Mouse (Mus musculus) embryonic fibroblast, embryonic 13.5 days (primary cell): ENCODE measurements around the gene Gfi1. TPM values are rescaled to one million over a fixed set of nuclear protein-coding genes. Genes with fewer than 3 reads are reported as not detected.

Source experiments
- H3K27ac ChIP-seq: 2 replicates; pipeline ENCODE4 v1.5.1; 2012; ENCODE audit warnings: low read length, control low read depth, inconsistent platforms; ENCODE audit not compliant: insufficient read depth
- H3K4me1 ChIP-seq: 2 replicates; pipeline ENCODE4 v1.6.1; 2011; ENCODE audit warnings: low read length; ENCODE audit not compliant: control insufficient read depth, insufficient read depth
- H3K4me3 ChIP-seq: 2 replicates; pipeline ENCODE4 v1.5.1; 2011; ENCODE audit warnings: mild to moderate bottlenecking, control low read depth, low read length; ENCODE audit not compliant: insufficient read depth
- CTCF ChIP-seq: IDR thresholded peaks from 2 replicates; pipeline ENCODE4 v1.5.1; 2011; ENCODE audit warnings: mild to moderate bottlenecking, control low read depth, low read length, moderate library complexity, borderline replicate concordance; ENCODE audit not compliant: insufficient read depth
- POLR2A ChIP-seq: IDR thresholded peaks from 2 replicates; pipeline ENCODE4 v1.6.1; 2011; ENCODE audit warnings: low read depth, mild to moderate bottlenecking, control low read depth, low read length, moderate library complexity
- polyA plus RNA-seq: library from polyadenylated mRNA; stranded (reverse); fragments of >200 nt; gene quantifications from 2 replicates; pipeline ENCODE4 v1.2.4, GENCODE M21; 2011; ENCODE audit warnings: low read depth; ENCODE audit not compliant: missing spikeins, insufficient read length

Gfi1 gene
- polyA plus RNA-seq, 1 experiment = not detected

DNA sequence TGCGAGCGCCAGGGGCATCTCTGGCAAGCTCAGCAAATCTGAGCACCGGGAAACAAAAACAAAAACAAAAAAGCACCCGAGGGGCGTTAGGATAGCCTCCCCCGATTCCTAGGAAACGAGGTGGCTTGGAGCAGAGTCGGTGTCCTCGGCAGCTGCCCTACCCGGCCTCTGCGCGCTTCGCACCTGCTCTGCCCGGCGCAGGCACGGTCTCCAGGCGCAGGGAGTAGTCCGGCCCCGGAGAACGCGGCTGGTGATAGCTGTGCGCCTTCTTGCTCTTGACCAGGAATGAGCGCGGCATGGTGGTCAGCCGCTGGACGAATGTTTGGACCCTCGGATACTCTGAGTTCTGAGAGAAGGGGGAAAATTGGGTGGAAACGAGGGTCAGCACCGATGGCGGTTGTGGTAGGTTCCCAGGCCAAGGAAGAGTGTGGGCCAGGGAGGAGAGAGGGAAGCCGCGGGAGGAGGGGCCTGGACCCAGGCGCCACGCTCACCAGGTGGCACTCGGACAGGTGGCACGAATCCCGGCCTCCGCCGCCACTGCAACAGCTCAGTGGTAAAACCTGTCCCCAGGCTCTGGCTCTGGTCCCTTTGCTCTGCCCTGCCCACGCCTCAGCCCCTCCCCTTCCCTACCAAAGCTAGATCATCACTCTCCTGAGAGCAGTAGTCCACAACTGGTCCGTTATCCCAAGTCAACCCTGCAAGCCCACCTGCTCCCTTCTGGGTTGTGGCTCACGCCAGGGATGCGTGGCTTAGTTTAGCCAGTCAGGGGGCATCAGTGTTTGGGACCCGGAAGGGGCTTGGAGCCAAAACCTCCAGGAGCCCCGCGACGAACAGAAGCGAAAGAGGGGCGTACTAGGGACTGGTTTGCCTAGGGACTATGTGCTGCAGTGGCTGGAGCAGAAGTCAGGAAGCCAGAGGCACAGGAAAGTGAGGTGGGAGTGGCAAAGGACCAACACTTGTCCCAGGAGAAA is 2.0 kb downstream of the Gfi1 start:
- Histone ChIP-seq H3K4me3 (no peak overlapping the region), H3K4me1 (peaks cover 1% of the 10 kb centered on the region; the same call in 1 of the 2 replicates), H3K27ac (no peak overlapping the region)
- TF ChIP-seq POLR2A (no peak), CTCF (no peak)

- H3K4me1 ChIP-seq = peaks cover 1% of the 10 kb centered on the region; the same call in 1 of the 2 replicates
These were observed 2.9 kb downstream of the Gfi1 start for GRCm38 (mm10) chr5:107722661-107723532.

DNA sequence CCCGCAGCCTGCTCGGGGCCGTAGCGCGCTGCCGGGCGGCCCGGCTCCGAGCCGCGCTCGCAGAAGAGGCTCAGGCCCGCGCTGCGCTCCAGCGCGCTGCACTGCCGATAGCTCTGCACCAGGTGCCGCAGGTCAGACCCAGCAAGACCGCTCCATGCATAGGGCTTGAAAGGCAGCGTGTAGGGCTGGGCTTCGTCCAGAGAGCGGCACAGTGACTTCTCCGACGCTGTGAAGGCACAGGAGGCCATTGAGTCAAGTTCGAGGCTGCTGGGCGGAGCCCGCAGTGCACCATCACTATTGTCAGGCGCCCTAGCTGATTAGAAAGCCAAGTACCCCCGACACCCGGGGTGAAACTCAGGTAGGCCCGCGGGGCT is 4.2 kb downstream of the Gfi1 start:
- Histone ChIP-seq H3K4me1 (peaks cover 1% of the 10 kb centered on the region; the same call in 1 of the 2 replicates), H3K4me3 (no peak overlapping the region), H3K27ac (no peak overlapping the region)
- TF ChIP-seq CTCF (no peak), POLR2A (no peak)

More at GRCm38 (mm10) chr5:107722661-107723532, 2.9 kb downstream of the Gfi1 start:
- no peak for TF ChIP-seq CTCF
- TF ChIP-seq POLR2A = no peak
- Histone ChIP-seq H3K4me3 (no peak overlapping the region), H3K27ac (no peak overlapping the region)

DNA sequence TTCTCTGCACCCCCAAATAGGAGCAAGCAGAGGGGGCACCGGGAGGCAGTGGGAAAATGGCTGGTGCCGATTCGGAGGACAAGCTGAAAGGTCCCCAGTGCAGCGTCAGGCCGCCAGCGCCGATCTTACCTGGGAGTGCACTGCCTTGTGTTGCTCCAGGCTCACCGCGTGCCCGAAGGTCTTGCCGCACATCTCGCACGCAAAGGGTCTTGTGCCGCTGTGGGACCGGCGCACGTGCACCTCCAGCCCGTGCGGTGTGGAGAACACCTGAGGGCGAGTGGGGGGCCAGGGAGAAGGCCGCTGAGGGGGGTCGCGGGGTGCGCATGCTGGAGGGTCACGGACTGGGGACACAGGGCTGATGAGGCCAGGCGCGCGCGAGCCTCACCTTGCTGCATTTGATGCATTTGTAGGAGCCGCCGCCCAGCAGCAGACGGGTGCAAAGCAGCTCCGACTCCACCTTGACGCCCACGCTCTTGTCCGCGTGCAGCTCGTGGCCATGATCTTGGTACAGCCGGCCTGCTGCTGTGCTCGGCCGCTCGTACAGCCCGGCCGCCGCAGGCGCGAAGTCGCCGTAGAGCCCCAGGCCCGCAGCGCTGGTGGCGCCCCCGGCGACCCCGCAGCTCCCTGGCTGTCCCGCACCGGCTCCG is 4.7 kb downstream of the Gfi1 start:
- TF ChIP-seq CTCF = no peak
- TF ChIP-seq POLR2A = no peak
- H3K4me1 ChIP-seq = peaks cover 1% of the 10 kb centered on the region; the same call in 1 of the 2 replicates
- H3K27ac ChIP-seq = no peak overlapping the region
- no peak overlapping the region for H3K4me3 ChIP-seq

- no peak for TF ChIP-seq POLR2A
- no peak overlapping the region for H3K27ac ChIP-seq
- no peak overlapping the region for H3K4me3 ChIP-seq
- H3K4me1 ChIP-seq = no peaks in the 10 kb centered on the region; the same call in 1 of the 2 replicates
These were observed 5.3 kb downstream of the Gfi1 start for GRCm38 (mm10) chr5:107720511-107720910.

- Histone ChIP-seq H3K4me3 (no peak overlapping the region), H3K4me1 (no peaks in the 10 kb centered on the region), H3K27ac (no peak overlapping the region)
- TF ChIP-seq CTCF = no peak
- no peak for TF ChIP-seq POLR2A
These were observed 6.0 kb downstream of the Gfi1 start for GRCm38 (mm10) chr5:107719786-107720185.

- H3K27ac ChIP-seq = no peak overlapping the region
- no peaks in the 10 kb centered on the region for H3K4me1 ChIP-seq
- TF ChIP-seq POLR2A (no peak), CTCF (no peak)
- H3K4me3 ChIP-seq = no peak overlapping the region
These were observed 6.6 kb downstream of the Gfi1 start for GRCm38 (mm10) chr5:107719209-107719608.

DNA sequence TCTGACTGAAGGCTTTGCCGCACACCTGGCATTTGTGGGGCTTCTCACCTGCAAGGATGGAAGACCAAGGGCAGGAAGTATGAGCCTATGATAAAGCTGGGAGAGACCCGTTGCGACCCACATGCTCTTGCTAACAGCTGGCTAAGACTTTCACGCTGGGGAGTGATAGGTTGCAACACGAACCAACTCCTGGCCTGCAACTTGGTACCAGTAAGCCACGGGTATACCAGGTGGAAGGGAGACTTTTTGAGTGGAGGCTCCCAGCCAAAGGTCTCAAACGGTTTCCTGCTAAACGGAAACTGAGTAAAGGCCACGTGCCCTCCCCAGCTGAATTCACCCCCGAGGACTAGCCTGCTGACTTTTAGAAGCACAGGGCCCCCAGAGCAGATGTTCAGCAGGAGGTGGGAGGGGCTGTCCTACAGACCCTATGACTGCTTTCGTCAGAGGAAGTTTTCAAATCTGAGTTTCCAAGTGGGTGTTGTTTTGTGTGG is 7.9 kb downstream of the Gfi1 start:
- no peak overlapping the region for H3K4me3 ChIP-seq
- no peaks in the 10 kb centered on the region for H3K4me1 ChIP-seq
- H3K27ac ChIP-seq = no peak overlapping the region
- TF ChIP-seq CTCF (no peak), POLR2A (no peak)

DNA sequence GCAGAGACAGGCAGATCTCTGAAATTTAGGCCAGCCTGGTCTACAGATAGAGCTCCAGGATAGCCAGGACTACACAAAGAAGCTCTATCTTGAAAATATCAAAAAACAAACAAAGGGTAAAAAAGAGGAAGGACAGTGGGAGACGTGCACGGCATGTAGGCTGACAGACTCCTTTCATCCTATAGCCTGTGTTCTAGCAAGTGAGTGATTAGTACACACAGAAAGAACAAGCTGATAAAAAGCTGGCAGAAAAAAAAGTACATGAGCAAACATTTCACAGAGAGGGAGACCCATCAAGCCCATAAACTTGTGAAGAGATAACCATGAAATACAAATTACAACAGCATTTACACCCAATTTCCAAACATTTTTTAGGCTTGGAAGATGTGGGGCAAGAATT is 14.1 kb downstream of the Gfi1 start:
- Histone ChIP-seq H3K4me1 (no peaks in the 10 kb centered on the region), H3K27ac (no peak overlapping the region), H3K4me3 (no peak overlapping the region)
- TF ChIP-seq CTCF (no peak), POLR2A (no peak)
